Mouse (Mus musculus) embryo, embryonic 10 days (tissue): ENCODE results near the gene Nedd8.

Experiments used
- DNase-seq: peaks from one replicate; pipeline ENCODE4 v3.0.0-alpha.2; 2015; ENCODE audit warnings: low spot score

Gene Nedd8

GRCm38 (mm10) chr14:55671833-55672740 lies at the start of gene Nedd8, which contains the start of gene Gmpr2:
Gene Nedd8, minus strand, starts transcription at chr14:55672124.
Gene Gmpr2, plus strand, starts transcription at chr14:55671941.
- DNase-seq: peak; percentile 98

DNA sequence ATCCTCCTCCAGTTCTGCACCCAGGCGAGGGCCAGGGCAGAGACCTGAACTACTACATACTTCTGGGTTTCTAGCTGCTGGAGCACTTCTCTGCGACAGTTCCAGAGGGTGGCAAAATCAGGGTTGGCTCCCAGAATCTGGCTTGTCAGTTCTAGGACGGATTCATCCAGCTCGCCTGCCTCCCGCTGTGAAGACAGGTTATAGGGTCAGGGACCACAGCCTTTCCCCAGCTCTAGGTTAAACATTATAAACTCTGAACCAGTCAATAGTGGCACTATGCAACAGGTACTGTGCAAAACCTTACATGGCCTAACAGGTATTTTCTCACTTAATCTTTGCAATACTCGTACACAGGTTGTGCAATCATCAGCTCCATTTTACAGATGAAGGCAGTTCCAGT lies 49.2 kb upstream of the Nedd8 start:
- no peak for DNase-seq

DNA sequence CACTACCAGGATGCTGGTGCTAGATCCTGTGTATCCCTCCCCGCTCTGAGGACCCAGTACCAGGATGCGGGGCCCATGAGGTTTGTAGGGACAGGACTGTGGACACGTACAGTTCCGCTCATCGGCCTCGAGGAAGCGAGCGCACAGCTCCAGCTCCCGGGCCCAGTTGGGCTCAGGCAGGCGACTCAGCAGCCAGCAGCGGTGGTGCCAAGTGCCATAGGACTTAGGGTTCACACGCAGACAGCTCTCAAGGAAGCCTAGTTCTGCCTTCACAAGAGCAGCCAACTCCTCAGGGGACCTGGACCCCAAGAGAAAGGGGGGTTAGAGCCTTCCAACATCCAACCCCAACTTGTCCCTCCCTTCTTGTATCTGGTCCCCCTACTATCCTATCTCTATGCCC lies 48.7 kb upstream of the Nedd8 start:
- DNase-seq: no peak

DNA sequence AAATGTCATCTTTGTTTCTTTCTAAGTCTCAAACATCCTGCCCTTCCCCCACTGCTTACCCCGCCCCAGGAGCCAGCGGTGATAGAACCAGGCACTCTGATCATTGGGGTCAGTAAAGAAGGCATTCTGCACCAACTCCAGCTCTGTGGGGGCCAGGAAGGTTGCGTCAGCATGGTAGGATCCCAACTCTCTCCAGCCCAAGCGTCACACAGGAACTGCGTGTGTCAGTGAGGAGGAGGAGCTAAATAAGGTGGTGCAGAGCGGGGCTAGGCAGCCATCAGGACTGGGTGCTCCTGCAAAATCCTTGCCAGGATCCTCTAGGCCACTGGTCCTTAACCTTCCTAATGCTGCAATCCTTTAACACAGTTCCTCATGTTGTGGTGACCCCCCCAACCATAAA lies 47.8 kb upstream of the Nedd8 start:
- no peak for DNase-seq

DNA sequence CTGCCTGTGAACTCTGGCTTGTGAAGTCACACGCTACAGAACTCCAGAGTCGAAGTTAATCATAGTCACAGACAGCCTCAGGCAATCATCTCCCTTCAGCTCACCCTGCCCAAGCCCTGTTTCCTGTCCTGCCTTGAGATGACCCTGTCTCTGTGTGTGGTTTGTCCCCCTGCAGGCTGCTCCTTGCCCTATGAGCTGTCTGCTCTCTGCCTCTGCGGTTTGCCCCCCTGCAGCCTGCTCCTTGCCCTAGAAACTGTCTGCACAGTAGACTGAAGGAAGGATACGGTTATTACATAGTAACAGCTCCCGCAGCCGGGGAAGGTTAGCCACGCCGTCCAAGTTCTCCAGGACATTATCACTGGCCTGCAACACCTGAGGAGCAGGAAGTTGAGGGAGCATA lies 45.0 kb upstream of the Nedd8 start:
- DNase-seq: no peak

DNA sequence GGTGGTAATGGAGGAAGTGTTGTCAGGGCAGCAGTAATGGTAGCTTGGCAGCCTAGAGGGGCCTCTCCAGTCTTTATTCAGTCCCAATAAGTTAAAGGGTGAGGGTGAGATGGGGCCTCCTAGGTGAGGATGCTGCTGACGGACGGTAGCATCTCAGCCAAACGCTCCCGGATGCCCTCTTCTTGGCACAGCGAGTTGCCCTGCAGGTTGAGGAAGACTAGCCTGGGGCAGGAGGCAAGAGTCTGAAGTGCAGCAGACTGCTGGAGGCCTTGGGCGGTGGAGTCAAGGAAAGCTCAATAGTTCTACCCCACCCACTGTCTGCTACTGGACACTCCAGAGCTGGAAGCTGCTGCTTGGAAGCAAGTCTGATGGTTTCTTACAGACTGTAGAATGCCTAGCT lies 44.3 kb upstream of the Nedd8 start:
- DNase-seq: no peak

GRCm38 (mm10) chr14:55714893-55715292 lies 43.0 kb upstream of the Nedd8 start:
- DNase-seq: no peak

DNA sequence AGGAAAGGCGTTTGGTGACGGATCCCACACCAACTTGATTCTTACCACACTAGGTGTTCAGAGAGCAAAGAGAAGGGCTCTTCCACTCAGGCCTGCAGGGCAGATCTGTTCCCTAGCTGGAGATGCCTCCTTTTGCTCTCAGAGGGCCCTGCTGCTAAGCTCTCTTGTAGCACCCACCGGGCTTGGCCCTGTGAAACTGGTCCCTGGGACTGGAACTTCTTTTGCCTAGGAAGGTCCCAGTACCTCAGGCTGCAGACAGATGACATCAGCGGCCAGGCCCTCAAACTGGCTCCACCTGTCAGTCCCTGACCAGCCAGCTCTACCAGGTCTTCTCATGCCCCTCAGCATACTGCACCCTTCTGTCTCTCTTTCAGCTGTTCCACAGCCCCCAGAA lies 41.8 kb upstream of the Nedd8 start, which contains the start of gene Tgm1:
Gene Tgm1 (minus strand): TSS at position 198 of the 394 bp plus-strand sequence.
- DNase-seq: no peak

DNA sequence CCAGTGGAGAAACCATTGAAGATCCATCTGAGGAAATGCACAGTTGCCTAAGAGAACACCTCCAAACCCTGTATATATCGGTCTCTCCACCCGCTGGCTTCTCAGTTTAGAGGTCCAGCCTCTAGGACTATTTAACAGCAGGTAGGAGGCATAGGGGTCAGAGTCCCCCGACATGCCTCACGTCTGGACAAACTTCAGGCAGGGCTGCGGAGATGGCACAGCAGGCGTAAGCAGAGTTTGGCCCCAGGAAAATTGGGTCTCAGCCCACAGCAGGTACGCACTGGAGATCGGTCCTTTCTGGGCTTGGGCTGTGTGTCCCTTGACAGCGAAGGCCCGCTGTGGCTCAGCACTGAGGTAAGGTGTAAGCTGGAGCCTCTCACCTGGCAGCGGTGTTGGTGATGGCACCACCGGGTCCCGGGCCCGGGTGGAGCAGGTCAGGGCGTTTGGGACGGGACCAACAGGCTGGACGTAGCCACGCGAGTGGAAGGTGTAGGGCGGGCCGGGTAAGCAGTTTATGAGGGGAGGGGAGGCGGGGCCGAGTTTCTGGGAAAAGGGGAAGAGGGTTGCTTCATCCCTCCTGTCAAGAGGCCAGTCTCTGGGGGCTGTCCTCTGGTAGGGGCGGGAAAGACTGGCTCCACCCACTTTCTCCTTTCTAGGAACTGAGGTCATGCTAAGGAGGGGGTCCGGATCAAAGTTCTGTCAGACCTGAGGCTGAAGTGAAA lies 41.2 kb upstream of the Nedd8 start:
- DNase-seq: peak; percentile 36

- no peak for DNase-seq
These were observed 39.9 kb upstream of the Nedd8 start for GRCm38 (mm10) chr14:55711786-55712185.

- no peak for DNase-seq
These were observed 37.6 kb upstream of the Nedd8 start for GRCm38 (mm10) chr14:55709509-55709908.

DNA sequence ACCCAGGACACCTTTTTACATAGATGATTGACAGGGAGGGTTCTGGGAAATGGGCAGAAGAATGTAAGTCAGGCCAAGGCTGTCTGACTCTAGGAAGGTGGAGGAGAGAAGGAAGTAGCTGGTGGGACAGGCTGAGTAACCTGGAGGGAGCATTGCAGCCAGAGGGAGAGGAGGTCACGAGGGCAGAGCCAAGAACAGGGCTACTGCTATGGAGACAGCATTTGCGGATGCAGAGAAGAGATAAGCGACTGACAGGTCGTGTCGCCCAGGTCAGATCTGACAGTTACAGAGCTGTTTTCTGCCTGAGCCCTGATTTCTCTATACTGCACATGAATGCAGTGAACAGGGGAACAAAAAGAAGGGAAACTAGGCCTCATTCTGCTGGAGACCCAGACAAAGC lies 35.5 kb upstream of the Nedd8 start:
- DNase-seq: no peak

- no peak for DNase-seq
These were observed 34.2 kb upstream of the Nedd8 start for GRCm38 (mm10) chr14:55706051-55706600.

- DNase-seq: no peak
These were observed 30.8 kb upstream of the Nedd8 start for GRCm38 (mm10) chr14:55702761-55703160.

- DNase-seq: no peak
These were observed 29.2 kb upstream of the Nedd8 start for GRCm38 (mm10) chr14:55701131-55701530.

GRCm38 (mm10) chr14:55697226-55697625 lies 25.3 kb upstream of the Nedd8 start:
- no peak for DNase-seq

DNA sequence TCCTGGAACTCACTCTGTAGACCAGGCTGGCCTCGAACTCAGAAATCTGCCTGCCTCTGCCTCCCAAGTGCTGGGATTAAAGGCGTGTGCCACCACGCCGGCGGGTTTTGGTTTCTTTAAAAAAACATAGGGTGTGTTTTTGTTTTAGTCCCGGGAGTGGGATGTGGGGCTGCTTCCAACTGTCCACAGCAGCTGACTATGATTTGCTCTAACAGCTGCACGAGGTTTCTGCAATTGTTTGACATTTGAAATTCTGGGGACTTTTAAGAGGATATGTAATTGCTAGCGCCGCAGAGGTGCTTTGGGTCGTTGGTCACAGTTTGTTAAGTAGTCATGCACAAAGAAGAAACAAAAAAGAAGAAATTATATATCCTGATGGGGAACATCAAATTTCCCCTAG lies 17.5 kb upstream of the Nedd8 start:
- DNase-seq: no peak

GRCm38 (mm10) chr14:55682118-55682493 lies 10.2 kb upstream of the Nedd8 start:
- DNase-seq: no peak

- DNase-seq: peak; percentile 99
These were observed 9.5 kb upstream of the Nedd8 start, which contains the start of gene Tinf2 for GRCm38 (mm10) chr14:55681160-55682117. Gene Tinf2, minus strand, starts transcription at chr14:55681820.

- no peak for DNase-seq
These were observed 5.7 kb upstream of the Nedd8 start for GRCm38 (mm10) chr14:55677615-55678014.

DNA sequence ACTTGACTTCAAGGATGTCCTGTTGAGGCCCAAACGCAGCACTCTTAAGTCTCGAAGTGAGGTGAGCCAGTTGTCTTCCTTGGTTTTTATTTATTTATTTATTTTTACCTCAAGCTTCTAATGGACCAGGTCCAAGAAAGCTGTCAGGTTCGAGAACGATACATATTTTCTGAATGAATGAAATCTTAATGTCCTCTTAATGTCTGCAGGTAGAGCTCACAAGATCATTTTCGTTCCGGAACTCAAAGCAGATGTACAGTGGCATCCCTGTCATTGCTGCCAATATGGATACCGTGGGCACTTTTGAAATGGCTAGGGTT lies 777 bp upstream of the Nedd8 start:
- DNase-seq: no peak

- no peak for DNase-seq
These were observed 465 bp downstream of the Nedd8 start for GRCm38 (mm10) chr14:55671486-55671832.
